Mouse (Mus musculus): ENCODE data around the gene Vmn1r37. TPM values are rescaled to one million over a fixed set of nuclear protein-coding genes. Genes with fewer than 3 reads are reported as not detected.
"Not testable (repeated sequence)": the region's sequence is repeated elsewhere in the genome, so short reads cannot be mapped to it uniquely, and the experiment has no call there.

The Vmn1r37 gene
- polyA plus RNA-seq (2015; fragmentation: Nextera tagmentation; extraction: Ambion mirVana), result not detected in 2 replicates

- H3K27ac ChIP-seq; H3K4me3 ChIP-seq; H3K9ac ChIP-seq; H3K27me3 ChIP-seq; ATAC-seq (ENCODE audit: low FRiP score); H3K4me1 ChIP-seq (replicated peaks); H3K9me3 ChIP-seq; H3K4me2 ChIP-seq; H3K36me3 ChIP-seq: not testable (repeated sequence)
Observed at GRCm38 (mm10) chr6:66729082-66729481, at the start of gene Vmn1r37. TSS of gene Vmn1r37 (plus strand) at chr6:66729382.

GRCm38 (mm10) chr6:66685806-66686205, 43.4 kb upstream of the Vmn1r37 start, which contains the start of gene Vmn1r35:
TSS of gene Vmn1r35 (minus strand) at chr6:66685906.
- Histone ChIP-seq H3K9ac (no peak within 1 kb of the TSS), H3K27ac (no peak within 1 kb of the TSS), H3K9me3 (no peaks in the 10 kb centered on the region), H3K4me3 (no peak within 1 kb of the TSS), H3K4me1 (replicated peaks) (no peaks in the 10 kb centered on the region), H3K27me3 (0 out of 2 replicates have a peak, but pooled peaks cover under 1% of the 10 kb centered on the region), H3K36me3 (no peaks in the 10 kb centered on the region), H3K4me2 (no peak within 1 kb of the TSS)
- no peak for ATAC-seq (ENCODE audit: low FRiP score)
- 89% methylated on average over 3 of the region's 3 CpGs for WGBS

GRCm38 (mm10) chr6:66708901-66709300, 20.3 kb upstream of the Vmn1r37 start:
- H3K9me3 ChIP-seq, result no peaks in the 10 kb centered on the region
- no peak overlapping the region for H3K27ac ChIP-seq
- no peaks in the 10 kb centered on the region for H3K27me3 ChIP-seq
- no peak overlapping the region for H3K4me3 ChIP-seq
- ATAC-seq (ENCODE audit: low FRiP score), result no peak
- no peak overlapping the region for H3K4me2 ChIP-seq
- no peak overlapping the region for H3K9ac ChIP-seq
- H3K36me3 ChIP-seq, result no peaks in the 10 kb centered on the region
- H3K4me1 ChIP-seq (replicated peaks), result no peaks in the 10 kb centered on the region

- 82% methylated on average over 3 of the region's 3 CpGs for WGBS
- H3K4me1 ChIP-seq (replicated peaks), result no peaks in the 10 kb centered on the region
- no peaks in the 10 kb centered on the region for H3K36me3 ChIP-seq
- no peak overlapping the region for H3K4me3 ChIP-seq
- no peak overlapping the region for H3K27ac ChIP-seq
- no peaks in the 10 kb centered on the region for H3K9me3 ChIP-seq
- H3K9ac ChIP-seq, result no peak overlapping the region
- no peak overlapping the region for H3K4me2 ChIP-seq
- H3K27me3 ChIP-seq, result no peaks in the 10 kb centered on the region
- no peak for ATAC-seq (ENCODE audit: low FRiP score)
Observed at GRCm38 (mm10) chr6:66713854-66714253, 15.3 kb upstream of the Vmn1r37 start.

- not testable (repeated sequence) for H3K4me3 ChIP-seq; H3K27ac ChIP-seq; H3K9me3 ChIP-seq; H3K36me3 ChIP-seq; H3K4me2 ChIP-seq; H3K4me1 ChIP-seq (replicated peaks); ATAC-seq (ENCODE audit: low FRiP score); H3K9ac ChIP-seq; H3K27me3 ChIP-seq
- WGBS, result 68% methylated on average over 2 of the region's 2 CpGs
Observed at GRCm38 (mm10) chr6:66719068-66719467, 10.1 kb upstream of the Vmn1r37 start, which contains the start of gene Vmn1r36. TSS of gene Vmn1r36 (minus strand) at chr6:66719168.

GRCm38 (mm10) chr6:66782527-66782926, 53.3 kb downstream of the Vmn1r37 start, which contains the start of gene Vmn1r38:
TSS of gene Vmn1r38 (minus strand) at chr6:66782627.
- not testable (repeated sequence) for H3K27ac ChIP-seq; ATAC-seq (ENCODE audit: low FRiP score); H3K4me1 ChIP-seq (replicated peaks); H3K36me3 ChIP-seq; H3K27me3 ChIP-seq; H3K9ac ChIP-seq; H3K4me3 ChIP-seq; H3K4me2 ChIP-seq; H3K9me3 ChIP-seq

Other genes starting within 250 kb of the Vmn1r37 start
- 25.5 and 27.3 TPM in 2 replicates for gene Mad2l1, start 194.0 kb upstream of the Vmn1r37 start, polyA plus RNA-seq (2015; fragmentation: Nextera tagmentation; extraction: Ambion mirVana)
- gene Vmn1r32, start 169.3 kb upstream of the Vmn1r37 start, polyA plus RNA-seq (2015; fragmentation: Nextera tagmentation; extraction: Ambion mirVana), result 0.06 and 0.08 TPM in 2 replicates
- not detected in 2 replicates for gene Vmn1r33, start 111.1 kb upstream of the Vmn1r37 start, polyA plus RNA-seq (2015; fragmentation: Nextera tagmentation; extraction: Ambion mirVana)
- not detected in 2 replicates for gene Vmn1r34, start 85.5 kb upstream of the Vmn1r37 start, polyA plus RNA-seq (2015; fragmentation: Nextera tagmentation; extraction: Ambion mirVana)
- gene Vmn1r35, start 43.5 kb upstream of the Vmn1r37 start, polyA plus RNA-seq (2015; fragmentation: Nextera tagmentation; extraction: Ambion mirVana), result not detected in 2 replicates
- gene Vmn1r36, start 10.2 kb upstream of the Vmn1r37 start, polyA plus RNA-seq (2015; fragmentation: Nextera tagmentation; extraction: Ambion mirVana), result not detected in 2 replicates
- not detected in 2 replicates for gene Vmn1r38, start 53.2 kb downstream of the Vmn1r37 start, polyA plus RNA-seq (2015; fragmentation: Nextera tagmentation; extraction: Ambion mirVana)
- not detected in 2 replicates for gene Vmn1r39, start 81.2 kb downstream of the Vmn1r37 start, polyA plus RNA-seq (2015; fragmentation: Nextera tagmentation; extraction: Ambion mirVana)
- 30.7 and 36.1 TPM in 2 replicates for gene Gng12, start 167.0 kb downstream of the Vmn1r37 start, polyA plus RNA-seq (2015; fragmentation: Nextera tagmentation; extraction: Ambion mirVana)

Measured in hindbrain, embryonic 13.5 days (tissue).